Mouse (Mus musculus): Measurements from ENCODE around the gene Ide. TPM values are rescaled to one million over a fixed set of nuclear protein-coding genes. Genes with fewer than 3 reads are reported as not detected.

Gene Ide
- polyA plus RNA-seq, 1 experiment = 24.8 TPM

- Histone ChIP-seq H3K4me3 (ENCODE audit: insufficient read depth, low read length) (no peak overlapping the region), H3K4me1 (ENCODE audit: control insufficient read depth, insufficient read depth, low read length) (peaks cover 19% of the 10 kb centered on the region), H3K27ac (ENCODE audit: insufficient read depth, low read depth, low read length) (no peak overlapping the region)
- TF ChIP-seq CTCF (IDR thresholded peaks at IDR 0.05; ENCODE audit: low read depth, low read length) = no peak
- no peak for TF ChIP-seq POLR2A (IDR thresholded peaks at IDR 0.05; ENCODE audit: borderline replicate concordance, low read depth, low read length)
Observed at GRCm38 (mm10) chr19:37340931-37341330, 3.3 kb upstream of the Ide start.

- Histone ChIP-seq H3K27ac (ENCODE audit: insufficient read depth, low read depth, low read length) (no peak overlapping the region), H3K4me1 (ENCODE audit: control insufficient read depth, insufficient read depth, low read length) (peaks cover 19% of the 10 kb centered on the region), H3K4me3 (ENCODE audit: insufficient read depth, low read length) (no peak overlapping the region)
- no peak for TF ChIP-seq CTCF (IDR thresholded peaks at IDR 0.05; ENCODE audit: low read depth, low read length)
- no peak for TF ChIP-seq POLR2A (IDR thresholded peaks at IDR 0.05; ENCODE audit: borderline replicate concordance, low read depth, low read length)
Observed at GRCm38 (mm10) chr19:37340495-37340894, 2.8 kb upstream of the Ide start.

GRCm38 (mm10) chr19:37335392-37335791, 2.3 kb downstream of the Ide start:
- TF ChIP-seq POLR2A (IDR thresholded peaks at IDR 0.05; ENCODE audit: borderline replicate concordance, low read depth, low read length) (no peak), CTCF (IDR thresholded peaks at IDR 0.05; ENCODE audit: low read depth, low read length) (no peak)
- no peak overlapping the region for H3K4me3 ChIP-seq (ENCODE audit: insufficient read depth, low read length)
- H3K27ac ChIP-seq (ENCODE audit: insufficient read depth, low read depth, low read length) = no peak overlapping the region
- peaks cover 12% of the 10 kb centered on the region for H3K4me1 ChIP-seq (ENCODE audit: control insufficient read depth, insufficient read depth, low read length)

GRCm38 (mm10) chr19:37333357-37333756, 4.3 kb downstream of the Ide start:
- peaks cover 6% of the 10 kb centered on the region; the same call in 1 of the 2 replicates for H3K4me1 ChIP-seq (ENCODE audit: control insufficient read depth, insufficient read depth, low read length)
- no peak for TF ChIP-seq CTCF (IDR thresholded peaks at IDR 0.05; ENCODE audit: low read depth, low read length)
- no peak for TF ChIP-seq POLR2A (IDR thresholded peaks at IDR 0.05; ENCODE audit: borderline replicate concordance, low read depth, low read length)
- H3K4me3 ChIP-seq (ENCODE audit: insufficient read depth, low read length) = no peak overlapping the region
- no peak overlapping the region for H3K27ac ChIP-seq (ENCODE audit: insufficient read depth, low read depth, low read length)

GRCm38 (mm10) chr19:37332726-37333125, 4.9 kb downstream of the Ide start:
- H3K4me3 ChIP-seq (ENCODE audit: insufficient read depth, low read length) = no peak overlapping the region
- TF ChIP-seq CTCF (IDR thresholded peaks at IDR 0.05; ENCODE audit: low read depth, low read length) (no peak), POLR2A (IDR thresholded peaks at IDR 0.05; ENCODE audit: borderline replicate concordance, low read depth, low read length) (no peak)
- no peak overlapping the region for H3K27ac ChIP-seq (ENCODE audit: insufficient read depth, low read depth, low read length)
- peaks cover 2% of the 10 kb centered on the region; the same call in 1 of the 2 replicates for H3K4me1 ChIP-seq (ENCODE audit: control insufficient read depth, insufficient read depth, low read length)

- no peak overlapping the region for H3K4me3 ChIP-seq (ENCODE audit: insufficient read depth, low read length)
- H3K27ac ChIP-seq (ENCODE audit: insufficient read depth, low read depth, low read length) = no peak overlapping the region
- no peak for TF ChIP-seq CTCF (IDR thresholded peaks at IDR 0.05; ENCODE audit: low read depth, low read length)
- TF ChIP-seq POLR2A (IDR thresholded peaks at IDR 0.05; ENCODE audit: borderline replicate concordance, low read depth, low read length) = no peak
Observed at GRCm38 (mm10) chr19:37327216-37327615, 10.4 kb downstream of the Ide start.

GRCm38 (mm10) chr19:37323566-37323965, 14.1 kb downstream of the Ide start:
- Histone ChIP-seq H3K4me1 (ENCODE audit: control insufficient read depth, insufficient read depth, low read length) (no peaks in the 10 kb centered on the region), H3K4me3 (ENCODE audit: insufficient read depth, low read length) (no peak overlapping the region), H3K27ac (ENCODE audit: insufficient read depth, low read depth, low read length) (no peak overlapping the region)
- no peak for TF ChIP-seq CTCF (IDR thresholded peaks at IDR 0.05; ENCODE audit: low read depth, low read length)
- no peak for TF ChIP-seq POLR2A (IDR thresholded peaks at IDR 0.05; ENCODE audit: borderline replicate concordance, low read depth, low read length)

More at GRCm38 (mm10) chr19:37327216-37327615, 10.4 kb downstream of the Ide start:
- no peaks in the 10 kb centered on the region for H3K4me1 ChIP-seq (ENCODE audit: control insufficient read depth, insufficient read depth, low read length)

- H3K4me3 ChIP-seq (ENCODE audit: insufficient read depth, low read length) = no peak overlapping the region
- H3K4me1 ChIP-seq (ENCODE audit: control insufficient read depth, insufficient read depth, low read length) = no peaks in the 10 kb centered on the region
- TF ChIP-seq POLR2A (IDR thresholded peaks at IDR 0.05; ENCODE audit: borderline replicate concordance, low read depth, low read length) = no peak
- TF ChIP-seq CTCF (IDR thresholded peaks at IDR 0.05; ENCODE audit: low read depth, low read length) = no peak
- H3K27ac ChIP-seq (ENCODE audit: insufficient read depth, low read depth, low read length) = no peak overlapping the region
Observed at GRCm38 (mm10) chr19:37320802-37321619, 16.6 kb downstream of the Ide start.

- TF ChIP-seq POLR2A (IDR thresholded peaks at IDR 0.05; ENCODE audit: borderline replicate concordance, low read depth, low read length) (no peak), CTCF (IDR thresholded peaks at IDR 0.05; ENCODE audit: low read depth, low read length) (no peak)
- Histone ChIP-seq H3K4me1 (ENCODE audit: control insufficient read depth, insufficient read depth, low read length) (no peaks in the 10 kb centered on the region), H3K4me3 (ENCODE audit: insufficient read depth, low read length) (no peak overlapping the region), H3K27ac (ENCODE audit: insufficient read depth, low read depth, low read length) (no peak overlapping the region)
Observed at GRCm38 (mm10) chr19:37317359-37317758, 20.3 kb downstream of the Ide start.

- H3K27ac ChIP-seq (ENCODE audit: insufficient read depth, low read depth, low read length) = no peak overlapping the region
Observed at GRCm38 (mm10) chr19:37315091-37315490, 22.6 kb downstream of the Ide start.

More at GRCm38 (mm10) chr19:37315091-37315490, 22.6 kb downstream of the Ide start:
- no peak for TF ChIP-seq POLR2A (IDR thresholded peaks at IDR 0.05; ENCODE audit: borderline replicate concordance, low read depth, low read length)
- H3K4me1 ChIP-seq (ENCODE audit: control insufficient read depth, insufficient read depth, low read length) = no peaks in the 10 kb centered on the region
- H3K4me3 ChIP-seq (ENCODE audit: insufficient read depth, low read length) = no peak overlapping the region
